Mouse (Mus musculus) c-Kit-positive CD71-negative TER-119-negative erythroid progenitor cells, embryonic 14.5 days (primary cell): ENCODE measurements around the gene Pth2.
"Not testable (repeated sequence)": the region's sequence is repeated elsewhere in the genome, so short reads cannot be mapped to it uniquely, and the experiment has no call there.

Source experiments
- DNase-seq: peaks from one replicate; pipeline ENCODE4 v3.0.0-alpha.2; 2013; ENCODE audit warnings: low read depth

Pth2 gene

GRCm38 (mm10) chr7:45173772-45174171, 7.0 kb upstream of the Pth2 start:
- not testable (repeated sequence) for DNase-seq

- no peak for DNase-seq
Observed at GRCm38 (mm10) chr7:45174567-45175280, 6.1 kb upstream of the Pth2 start.

GRCm38 (mm10) chr7:45175398-45175797, 5.4 kb upstream of the Pth2 start:
- DNase-seq: no peak

- DNase-seq: no peak
Observed at GRCm38 (mm10) chr7:45175929-45176328, 4.9 kb upstream of the Pth2 start.

GRCm38 (mm10) chr7:45176356-45176755, 4.4 kb upstream of the Pth2 start:
- no peak for DNase-seq

GRCm38 (mm10) chr7:45178550-45178949, 2.2 kb upstream of the Pth2 start:
- DNase-seq: no peak

- DNase-seq: no peak
Observed at GRCm38 (mm10) chr7:45179469-45179868, 1.3 kb upstream of the Pth2 start, which contains the start of gene Gfy. Gfy (minus strand) TSS chr7:45179569.

- DNase-seq: no peak
Observed at GRCm38 (mm10) chr7:45181540-45181939, 745 bp downstream of the Pth2 start.

- peak; percentile 89 for DNase-seq
Observed at GRCm38 (mm10) chr7:45182199-45182601, 1.4 kb downstream of the Pth2 start.

GRCm38 (mm10) chr7:45182606-45183005, 1.8 kb downstream of the Pth2 start:
- no peak for DNase-seq

GRCm38 (mm10) chr7:45183672-45184071, 2.9 kb downstream of the Pth2 start:
- DNase-seq: no peak

GRCm38 (mm10) chr7:45185921-45186320, 5.1 kb downstream of the Pth2 start:
- DNase-seq: no peak

- DNase-seq: no peak
Observed at GRCm38 (mm10) chr7:45189600-45189999, 8.8 kb downstream of the Pth2 start.

GRCm38 (mm10) chr7:45190186-45190585, 9.4 kb downstream of the Pth2 start:
- DNase-seq: no peak

GRCm38 (mm10) chr7:45191161-45191560, 10.4 kb downstream of the Pth2 start:
- no peak for DNase-seq

GRCm38 (mm10) chr7:45191803-45192363, 11.1 kb downstream of the Pth2 start:
- DNase-seq: no peak

GRCm38 (mm10) chr7:45192585-45193310, 12.0 kb downstream of the Pth2 start:
- no peak for DNase-seq

GRCm38 (mm10) chr7:45193406-45193805, 12.6 kb downstream of the Pth2 start:
- no peak for DNase-seq

GRCm38 (mm10) chr7:45193871-45194785, 13.3 kb downstream of the Pth2 start:
- no peak for DNase-seq

GRCm38 (mm10) chr7:45195341-45196175, 14.8 kb downstream of the Pth2 start:
- no peak for DNase-seq

- DNase-seq: no peak
Observed at GRCm38 (mm10) chr7:45196176-45196535, 15.4 kb downstream of the Pth2 start.
